Mouse (Mus musculus) bone marrow macrophage, adult 2 months (primary cell): Measurements from ENCODE around the gene Hectd3.

Experiments
- CTCF ChIP-seq: IDR thresholded peaks from 2 replicates; pipeline ENCODE4 v1.5.1; 2012; ENCODE audit warnings: low read depth, mild to moderate bottlenecking, low read length, moderate library complexity
- POLR2A ChIP-seq: IDR thresholded peaks from 2 replicates; pipeline ENCODE4 v1.6.1; 2012; ENCODE audit warnings: mild to moderate bottlenecking, low read depth, low read length, borderline replicate concordance

DNA sequence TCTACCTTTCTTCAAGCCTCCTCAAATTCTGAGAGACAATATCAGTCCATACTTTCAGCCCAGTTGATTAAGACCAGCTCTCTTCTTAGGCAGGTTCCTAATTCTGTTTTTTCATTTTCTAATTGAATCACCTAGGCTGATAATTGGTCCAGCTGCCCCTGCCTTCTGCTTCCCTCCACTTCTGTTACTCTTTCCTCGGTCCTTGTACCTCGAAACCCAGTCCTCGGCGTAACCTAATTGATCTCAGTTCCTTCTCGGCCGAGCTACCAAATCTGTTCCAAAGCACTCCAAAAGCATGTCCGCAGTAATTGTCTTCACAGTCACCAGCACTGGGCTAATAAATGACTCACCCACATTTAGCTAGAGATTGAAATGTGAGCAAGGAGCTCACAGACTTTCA lies 40.2 kb upstream of the Hectd3 start:
- TF ChIP-seq POLR2A (no peak), CTCF (no peak)
